Mouse (Mus musculus) right cerebral cortex, postnatal 10 days (tissue): ENCODE measurements around the gene Rnf208.

ENCODE experiments used
- DNase-seq, 2 experiments: peaks; one replicate each; pipeline ENCODE4 v3.0.0; 2021; ENCODE audit warnings: low spot score in 2 of 2

Gene Rnf208

GRCm38 (mm10) chr2:25224766-25225752, 17.0 kb upstream of the Rnf208 start:
- DNase-seq = peak; percentile 99 to 100

GRCm38 (mm10) chr2:25225811-25226379, 16.2 kb upstream of the Rnf208 start:
- peak in 1 of 2 experiments; percentile 29 for DNase-seq

- peak; percentile 77 to 84 for DNase-seq
These were observed 15.2 kb upstream of the Rnf208 start for GRCm38 (mm10) chr2:25226864-25227263.

GRCm38 (mm10) chr2:25227406-25227805, 14.6 kb upstream of the Rnf208 start:
- DNase-seq = no peak

GRCm38 (mm10) chr2:25228431-25228889, 13.6 kb upstream of the Rnf208 start:
- peak; percentile 88 for DNase-seq

GRCm38 (mm10) chr2:25228995-25229530, 13.0 kb upstream of the Rnf208 start:
- DNase-seq = no peak

- no peak for DNase-seq
These were observed 12.5 kb upstream of the Rnf208 start for GRCm38 (mm10) chr2:25229582-25229981.

GRCm38 (mm10) chr2:25230581-25230980, 11.5 kb upstream of the Rnf208 start:
- no peak for DNase-seq

- DNase-seq = no peak
These were observed 11.0 kb upstream of the Rnf208 start for GRCm38 (mm10) chr2:25231038-25231437.

- no peak for DNase-seq
These were observed 8.6 kb upstream of the Rnf208 start for GRCm38 (mm10) chr2:25233421-25233820.

GRCm38 (mm10) chr2:25234050-25234449, 8.0 kb upstream of the Rnf208 start, which contains the start of gene Slc34a3:
Slc34a3 (minus strand) TSS chr2:25234364.
- DNase-seq = no peak

GRCm38 (mm10) chr2:25234551-25235220, 7.4 kb upstream of the Rnf208 start:
- DNase-seq = no peak

GRCm38 (mm10) chr2:25236614-25237013, 5.4 kb upstream of the Rnf208 start, which contains the start of gene Rnf224:
Rnf224 (minus strand) TSS chr2:25236787.
- no peak for DNase-seq

- DNase-seq = no peak
These were observed 4.5 kb upstream of the Rnf208 start for GRCm38 (mm10) chr2:25237522-25237921.

GRCm38 (mm10) chr2:25238106-25238505, 3.9 kb upstream of the Rnf208 start:
- no peak for DNase-seq

GRCm38 (mm10) chr2:25239766-25240165, 2.3 kb upstream of the Rnf208 start:
- DNase-seq = no peak

GRCm38 (mm10) chr2:25240310-25240709, 1.7 kb upstream of the Rnf208 start:
- DNase-seq = no peak

GRCm38 (mm10) chr2:25240723-25241437, 1.2 kb upstream of the Rnf208 start:
- DNase-seq = peak; percentile 82 to 84

- no peak for DNase-seq
These were observed 648 bp upstream of the Rnf208 start for GRCm38 (mm10) chr2:25241438-25241775.

GRCm38 (mm10) chr2:25243342-25243741, 1.3 kb downstream of the Rnf208 start:
- no peak for DNase-seq

GRCm38 (mm10) chr2:25244144-25244543, 2.1 kb downstream of the Rnf208 start:
- no peak for DNase-seq
